Mouse (Mus musculus) ovary, postnatal 36 days (tissue): ENCODE results near the gene Wbp4.
"Not testable (repeated sequence)": the region's sequence is repeated elsewhere in the genome, so short reads cannot be mapped to it uniquely, and the experiment has no call there.

Experiments used
- DNase-seq: peaks from one replicate; pipeline ENCODE4 v3.0.0; 2022; ENCODE audit warnings: low spot score, mixed read lengths

Wbp4 gene

DNA sequence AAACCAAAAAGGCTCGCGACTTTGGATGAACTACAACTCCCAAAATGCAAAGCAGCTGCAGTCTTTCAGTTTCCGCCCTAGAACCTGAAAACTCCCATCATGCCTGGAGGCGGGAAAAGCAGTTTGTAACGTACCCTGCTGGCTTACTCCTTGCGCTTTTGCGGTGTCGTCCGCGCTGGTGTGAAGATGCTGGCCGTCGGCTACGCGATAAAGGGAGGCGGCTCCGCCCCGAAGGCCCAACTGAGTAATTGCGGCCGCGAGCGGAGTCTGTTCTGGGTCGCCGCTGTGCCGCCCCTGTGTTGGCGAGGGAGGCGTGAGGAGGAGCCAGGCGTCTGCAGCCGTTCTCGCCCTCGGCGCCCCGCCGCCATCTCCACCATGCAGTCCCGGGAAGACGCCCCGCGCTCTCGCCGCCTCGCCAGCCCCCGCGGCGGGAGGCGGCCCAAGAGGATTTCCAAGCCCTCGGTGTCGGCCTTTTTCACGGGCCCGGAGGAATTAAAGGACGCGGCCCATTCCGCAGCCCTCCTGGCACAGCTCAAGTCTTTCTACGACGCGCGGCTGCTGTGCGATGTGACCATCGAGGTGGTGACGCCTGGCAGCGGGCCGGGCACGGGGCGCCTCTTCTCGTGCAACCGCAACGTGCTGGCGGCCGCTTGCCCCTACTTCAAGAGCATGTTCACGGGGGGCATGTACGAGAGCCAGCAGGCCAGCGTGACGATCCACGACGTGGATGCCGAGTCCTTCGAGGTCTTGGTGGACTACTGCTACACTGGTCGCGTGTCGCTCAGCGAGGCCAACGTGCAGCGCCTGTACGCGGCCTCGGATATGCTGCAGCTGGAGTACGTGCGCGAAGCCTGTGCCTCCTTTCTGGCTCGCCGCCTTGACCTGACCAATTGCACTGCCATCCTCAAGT lies 29.4 kb downstream of the Wbp4 start, which contains the start of gene Kbtbd6:
Gene Kbtbd6 (plus strand): TSS at position 155 of the 910 bp plus-strand sequence.
- peak; percentile 67 for DNase-seq

DNA sequence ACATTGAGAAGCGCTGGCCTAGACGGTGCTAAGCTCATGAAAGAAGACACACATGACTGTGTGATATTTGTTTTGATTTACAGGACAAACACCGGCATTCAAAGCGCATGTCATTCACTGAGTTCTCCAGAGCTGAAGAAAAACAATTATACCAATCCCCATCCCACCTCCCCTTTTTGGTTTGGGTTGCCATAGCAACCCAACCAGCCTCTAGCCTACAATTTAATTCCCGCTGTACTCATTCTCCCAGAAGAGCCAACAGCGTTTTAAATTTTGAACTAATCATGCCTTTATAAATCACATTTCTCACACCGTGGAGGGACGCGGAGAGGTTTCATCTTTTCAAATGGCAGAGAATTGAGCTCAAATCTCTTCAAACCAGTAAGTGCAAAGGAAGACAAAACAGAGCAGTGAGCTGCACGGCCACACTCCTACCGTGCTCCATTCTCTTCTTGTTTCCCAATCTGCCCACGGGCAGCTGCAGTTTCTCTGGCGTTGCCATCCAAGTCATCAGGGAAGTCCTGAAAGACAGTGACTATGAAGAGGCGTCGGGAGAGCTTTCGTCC lies 36.2 kb downstream of the Wbp4 start:
- no peak for DNase-seq

DNA sequence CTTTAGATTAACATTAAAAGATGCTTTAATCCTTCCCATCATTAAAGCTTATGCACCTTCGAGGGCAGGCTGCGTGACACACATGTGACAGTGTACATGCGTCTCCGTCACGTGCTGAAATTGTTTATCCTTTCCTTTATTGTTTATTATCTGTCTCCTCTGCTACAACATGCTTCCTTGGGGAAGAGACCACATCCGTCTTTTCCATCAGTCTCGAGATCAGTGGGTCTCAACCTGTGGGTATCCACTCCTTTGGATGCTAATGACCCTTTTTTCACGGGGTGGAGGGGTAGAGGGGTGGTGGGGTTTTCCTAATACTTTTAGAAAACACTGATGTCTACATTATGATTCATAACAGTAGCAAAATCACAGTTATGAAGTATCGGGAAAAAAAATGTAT lies 36.7 kb downstream of the Wbp4 start:
- DNase-seq = no peak

DNA sequence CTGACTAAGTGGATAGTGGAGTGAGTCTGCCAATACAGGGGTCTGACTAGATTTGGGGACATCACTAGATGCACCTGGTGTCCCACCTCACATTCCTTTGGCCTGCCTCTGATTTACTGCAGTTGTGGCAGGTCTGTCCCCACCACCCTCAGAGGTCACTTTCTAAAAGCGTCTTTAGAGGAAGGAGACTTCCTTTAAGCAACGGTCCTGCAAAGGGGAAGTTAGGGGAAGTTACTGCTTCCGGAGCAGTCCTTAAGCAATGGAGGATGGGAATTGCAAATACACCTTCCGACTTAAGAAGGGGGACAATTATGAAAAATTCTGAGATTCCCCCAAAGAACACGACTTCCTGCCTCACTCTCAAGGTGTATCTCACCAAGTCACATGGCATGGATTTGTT lies 39.9 kb downstream of the Wbp4 start:
- DNase-seq = no peak

DNA sequence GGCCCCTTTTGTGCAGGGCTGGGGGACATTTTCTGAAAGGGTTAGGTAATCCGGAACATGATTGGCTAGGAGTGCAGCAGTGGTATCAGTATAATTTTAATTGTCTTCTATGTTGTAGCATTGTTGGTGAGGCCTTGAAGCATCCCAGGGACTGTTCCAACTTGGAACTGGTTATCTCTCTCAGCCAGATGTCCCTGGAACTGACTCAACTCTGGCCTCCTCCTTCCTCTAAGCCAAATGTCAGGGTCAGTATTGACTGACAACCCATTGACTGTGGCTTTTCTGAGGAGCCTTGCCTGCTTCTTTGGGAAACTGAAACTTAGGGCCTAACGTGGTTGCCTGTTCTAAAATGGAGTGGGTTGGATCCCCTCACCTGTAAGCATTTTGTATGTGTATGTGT lies 40.7 kb downstream of the Wbp4 start:
- no peak for DNase-seq

DNA sequence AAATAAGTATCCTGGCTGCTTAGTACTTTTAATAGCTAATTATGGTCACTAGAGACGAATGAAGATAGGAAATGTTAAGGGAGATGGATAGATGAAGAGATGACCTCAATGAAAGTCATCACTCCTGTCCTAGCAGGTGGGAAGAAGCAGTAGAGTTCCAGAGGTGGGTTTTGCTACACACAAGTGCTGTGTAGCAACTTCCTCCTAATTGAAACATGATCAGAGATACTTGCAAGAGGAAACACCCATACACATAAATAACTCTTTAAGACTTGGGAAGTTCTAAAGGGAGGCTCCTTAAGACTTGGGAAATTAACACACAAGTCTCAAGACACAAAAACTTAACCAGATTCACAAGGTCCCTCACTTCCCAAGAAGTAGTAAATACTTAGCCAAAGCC lies 47.3 kb downstream of the Wbp4 start:
- no peak for DNase-seq

DNA sequence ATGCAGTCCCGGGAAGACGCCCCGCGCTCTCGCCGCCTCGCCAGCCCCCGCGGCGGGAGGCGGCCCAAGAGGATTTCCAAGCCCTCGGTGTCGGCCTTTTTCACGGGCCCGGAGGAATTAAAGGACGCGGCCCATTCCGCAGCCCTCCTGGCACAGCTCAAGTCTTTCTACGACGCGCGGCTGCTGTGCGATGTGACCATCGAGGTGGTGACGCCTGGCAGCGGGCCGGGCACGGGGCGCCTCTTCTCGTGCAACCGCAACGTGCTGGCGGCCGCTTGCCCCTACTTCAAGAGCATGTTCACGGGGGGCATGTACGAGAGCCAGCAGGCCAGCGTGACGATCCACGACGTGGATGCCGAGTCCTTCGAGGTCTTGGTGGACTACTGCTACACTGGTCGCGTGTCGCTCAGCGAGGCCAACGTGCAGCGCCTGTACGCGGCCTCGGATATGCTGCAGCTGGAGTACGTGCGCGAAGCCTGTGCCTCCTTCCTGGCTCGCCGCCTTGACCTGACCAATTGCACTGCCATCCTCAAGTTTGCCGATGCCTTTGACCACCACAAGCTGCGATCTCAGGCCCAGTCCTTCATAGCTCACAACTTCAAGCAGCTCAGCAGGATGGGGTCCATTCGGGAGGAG lies 54.5 kb downstream of the Wbp4 start:
- DNase-seq = not testable (repeated sequence)

DNA sequence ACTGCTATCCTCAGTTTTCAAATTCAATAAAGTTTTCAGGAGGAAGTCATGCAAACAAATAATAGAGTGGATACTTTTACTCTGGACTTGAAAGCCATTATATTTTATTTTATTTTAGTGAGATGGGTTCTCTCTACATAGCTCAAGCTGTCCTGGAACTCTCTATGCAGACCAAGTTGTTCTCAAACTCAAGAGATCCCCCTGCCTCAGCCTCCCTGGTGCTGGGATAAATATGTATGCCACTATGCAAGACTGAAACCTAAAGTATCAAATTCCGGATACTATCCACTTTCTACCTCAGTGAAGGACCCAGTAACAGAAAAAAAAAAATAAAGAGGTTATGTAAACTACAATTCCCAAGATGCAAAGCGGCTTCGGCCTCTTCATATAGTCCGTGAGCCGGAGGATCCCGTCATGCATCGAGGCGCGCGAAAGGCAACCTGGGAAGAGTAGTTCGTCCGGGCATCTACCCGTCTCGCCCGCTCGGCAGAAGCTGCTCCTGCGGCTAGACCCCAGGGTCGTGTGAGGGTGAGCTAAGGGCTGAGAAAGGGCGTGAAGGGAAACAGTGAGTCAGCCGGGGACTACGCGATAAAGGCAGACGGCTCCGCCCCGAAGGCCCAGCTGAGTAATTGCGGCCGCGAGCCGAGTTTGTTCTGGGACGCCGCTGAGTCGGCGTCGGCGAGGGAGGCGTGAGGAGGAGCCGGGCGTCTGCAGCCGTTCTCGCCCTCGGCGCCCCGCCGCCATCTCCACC lies 55.2 kb downstream of the Wbp4 start, which contains the start of gene Kbtbd7:
Gene Kbtbd7 (plus strand): TSS at position 533 of the 751 bp plus-strand sequence.
- DNase-seq = peak; percentile 91

DNA sequence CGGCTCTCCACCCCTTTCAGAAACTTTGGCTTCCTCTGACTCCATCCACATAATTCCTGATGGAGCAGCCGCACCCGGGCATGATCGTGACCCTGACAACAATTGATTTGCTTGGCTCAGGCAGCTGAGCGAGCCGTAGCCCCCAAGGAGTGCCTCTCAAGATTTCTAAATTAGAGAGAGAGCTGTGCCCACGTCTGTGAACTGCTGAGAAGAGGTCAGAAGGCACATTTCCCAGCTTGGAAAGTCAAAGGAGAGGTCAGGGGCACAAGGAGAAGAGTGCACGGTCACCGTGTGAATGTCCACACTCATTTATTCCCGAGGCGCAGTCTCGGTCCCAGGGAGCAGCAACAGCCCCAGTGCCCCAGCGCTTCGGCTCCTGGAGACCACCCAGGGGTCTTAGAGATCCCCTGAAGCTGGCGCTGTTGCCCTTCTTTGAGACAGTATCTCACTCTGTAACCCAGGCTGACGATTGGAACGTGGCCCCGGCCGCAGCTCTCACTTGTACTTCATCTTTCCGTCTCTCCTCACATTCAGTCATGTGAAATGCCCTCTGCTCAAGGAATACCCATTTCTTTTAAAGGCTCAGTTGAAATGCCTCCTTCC lies 61.1 kb downstream of the Wbp4 start:
- no peak for DNase-seq

DNA sequence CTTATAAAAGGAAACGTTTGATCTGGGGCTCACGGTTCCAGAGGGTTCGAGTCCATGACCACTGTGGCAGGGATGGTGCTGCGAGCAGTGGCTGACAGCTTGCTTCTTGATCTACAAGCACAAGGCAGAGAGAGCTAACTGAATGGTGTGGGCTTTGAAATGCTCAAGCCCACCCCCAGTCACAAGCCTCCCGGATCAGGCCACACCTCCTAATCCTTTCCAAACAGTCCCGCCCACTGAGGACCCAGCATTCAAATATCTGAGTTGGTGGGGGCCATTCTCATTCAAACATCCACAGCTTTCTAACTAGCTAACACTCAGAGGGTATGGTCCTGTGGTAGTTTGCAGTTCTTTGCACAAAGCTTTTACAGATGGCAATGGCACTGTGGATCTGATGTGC lies 68.2 kb downstream of the Wbp4 start:
- DNase-seq = no peak

DNA sequence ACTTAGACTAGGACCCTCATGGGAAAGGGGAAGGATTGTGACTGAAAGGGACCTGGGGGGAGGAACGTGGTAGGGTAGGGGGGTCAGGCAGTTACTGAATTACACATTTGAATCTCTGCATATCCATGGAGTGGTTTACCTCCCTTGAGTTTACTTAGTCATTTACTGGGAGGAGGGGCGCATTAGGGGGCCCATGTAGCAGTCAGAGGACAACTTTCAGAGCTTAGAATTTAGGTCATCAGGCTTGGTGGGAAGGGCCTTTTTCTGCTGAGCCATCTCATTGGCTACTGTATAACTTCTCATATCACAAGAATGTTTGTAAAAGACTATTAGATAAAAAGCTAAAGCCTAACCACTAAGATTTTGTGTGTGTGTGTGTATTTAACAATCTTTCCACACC lies 70.7 kb downstream of the Wbp4 start:
- no peak for DNase-seq
